Mouse (Mus musculus) kidney, postnatal 4 days (tissue): ENCODE measurements at regions not wholly inside any gene's neighbourhood (a gene's known extent, or its start where the extent isn't known, plus 50 kb on each side); places are given as distances from the start of the nearest gene placed in this dataset.

Experiments
- DNase-seq, 2 experiments: peaks; one replicate each; pipeline ENCODE4 v3.0.0; 2021; ENCODE audit warnings: mixed read lengths in 2 of 2

DNA sequence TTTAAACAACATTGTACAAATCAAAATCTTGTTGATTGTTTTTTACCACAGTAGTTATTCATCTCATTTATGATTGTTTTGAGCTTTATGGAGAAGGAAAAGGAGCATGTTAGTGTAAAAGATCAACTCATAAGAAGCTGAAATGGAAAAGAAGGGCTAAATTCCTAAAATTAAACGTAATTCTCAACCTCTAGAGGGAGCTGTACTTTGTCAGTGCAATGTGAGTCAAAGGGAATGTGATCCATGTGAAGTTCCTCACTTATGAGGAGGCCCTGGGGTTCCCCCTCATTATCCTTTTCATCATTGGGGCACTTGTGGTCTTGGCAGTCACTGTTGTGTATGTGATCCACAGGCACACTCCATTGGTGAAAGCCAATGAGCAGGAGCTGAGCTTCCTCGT, 54.0 kb upstream of the Vmn2r7 start:
- no peak for DNase-seq

DNA sequence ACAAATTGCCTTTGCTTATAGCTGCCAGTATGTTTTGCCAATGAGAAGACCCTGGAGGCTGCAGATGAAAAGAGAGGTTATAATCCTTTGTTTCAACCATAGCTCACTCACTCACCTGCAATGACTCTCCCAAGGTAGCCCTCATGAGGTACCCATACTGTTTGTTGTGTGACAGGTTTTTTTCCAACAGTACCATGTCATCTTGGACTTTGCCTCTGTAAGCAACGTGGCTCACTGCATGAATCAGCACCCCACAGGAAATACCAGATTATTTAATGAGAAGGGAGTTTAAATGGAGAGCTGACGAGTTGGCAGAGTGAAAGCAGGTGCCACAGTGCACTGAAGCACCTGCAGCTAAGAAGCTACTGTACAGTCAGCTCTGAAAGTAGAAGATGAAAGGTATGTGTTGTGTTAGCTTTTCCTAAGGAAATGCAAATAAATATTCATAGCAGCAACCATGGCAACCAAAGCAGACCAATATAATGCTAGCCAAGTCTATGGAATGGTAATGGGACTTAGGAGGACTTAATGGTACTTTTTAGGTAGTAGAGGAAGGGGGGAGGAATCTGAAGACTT, 56.8 kb upstream of the Vmn2r7 start:
- DNase-seq: no peak

DNA sequence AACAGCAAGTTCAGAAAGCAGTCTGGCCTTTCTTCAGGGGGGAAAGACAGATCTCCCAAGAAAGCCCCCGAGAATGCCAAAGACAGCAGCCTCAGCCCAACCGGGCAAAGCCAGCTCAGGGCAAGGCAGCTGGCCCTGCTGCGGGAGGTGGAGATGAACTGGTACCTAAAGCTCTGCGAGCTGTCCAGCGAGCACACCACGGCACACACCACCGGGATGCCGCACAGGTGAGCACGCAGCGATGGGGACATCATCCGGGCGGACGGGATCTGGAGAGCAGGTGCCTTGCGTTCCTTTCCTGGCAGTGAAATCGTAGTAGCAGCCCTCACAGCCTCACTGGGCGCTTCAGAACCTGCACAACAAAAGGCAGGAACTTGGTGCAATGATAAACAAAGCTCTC, 104.7 kb upstream of the Vmn2r7 start:
- DNase-seq: peak; percentile 5 to 6

DNA sequence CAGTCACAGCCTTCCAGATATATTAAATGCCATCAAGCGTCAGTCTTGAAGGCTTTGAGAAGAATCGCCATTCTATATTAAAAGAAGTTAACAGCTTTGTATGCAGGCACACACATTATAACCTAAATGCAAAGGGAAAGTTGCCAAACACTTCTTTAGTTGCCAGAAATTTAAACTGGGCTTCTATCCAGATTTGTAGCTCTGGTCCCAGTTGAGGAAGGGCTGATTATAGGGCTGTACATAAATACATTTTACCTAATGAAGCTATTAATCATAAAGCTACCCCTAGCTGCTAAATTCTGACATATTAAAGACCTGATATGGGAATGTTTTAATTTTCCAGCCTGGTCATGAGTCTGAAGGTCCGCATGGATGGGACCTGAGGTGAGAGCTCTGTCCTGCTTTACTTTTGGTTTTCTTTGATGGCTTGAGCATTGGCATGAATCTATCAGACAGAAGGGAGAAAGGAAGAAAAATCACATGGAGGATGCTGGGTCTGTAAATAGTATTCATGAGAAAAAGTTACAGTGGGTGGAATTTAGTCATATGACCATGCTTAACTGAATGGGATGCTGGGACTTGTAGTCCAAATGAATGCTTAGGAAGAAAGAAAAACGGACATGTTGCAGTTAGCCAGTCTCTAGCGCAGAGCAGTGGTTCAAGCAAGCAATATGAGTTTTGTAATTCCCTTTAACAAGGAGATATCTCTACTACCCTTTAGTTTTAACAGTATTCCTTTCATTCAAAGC, 120.3 kb upstream of the Vmn2r7 start:
- no peak for DNase-seq

DNA sequence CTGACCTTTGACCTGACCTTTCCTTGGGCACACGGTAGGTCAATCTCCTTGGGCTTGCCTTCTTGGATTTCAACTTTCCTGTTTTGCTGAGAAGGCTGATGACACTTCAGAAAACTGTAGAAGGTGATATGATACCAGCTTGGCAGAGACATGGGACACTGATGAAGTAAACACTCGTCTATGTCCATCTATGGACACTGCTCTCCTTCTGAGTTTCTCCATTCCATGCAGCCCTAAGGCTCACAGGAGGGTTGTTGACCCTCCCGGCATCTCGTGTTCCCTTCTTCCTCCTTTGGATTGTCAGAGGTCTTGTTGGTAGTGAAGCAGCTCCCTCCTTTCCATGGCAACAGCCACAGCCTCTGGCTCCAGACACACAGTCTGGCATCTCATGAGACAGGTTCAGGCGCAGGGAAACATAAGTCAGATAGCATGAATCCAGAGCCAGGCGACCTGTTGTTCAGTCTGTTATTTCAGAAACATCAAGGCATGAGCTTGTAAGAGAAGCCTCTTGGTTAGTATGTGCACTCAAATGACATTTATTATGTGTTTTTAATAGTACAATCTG, 120.9 kb upstream of the Vmn2r7 start:
- DNase-seq: no peak

DNA sequence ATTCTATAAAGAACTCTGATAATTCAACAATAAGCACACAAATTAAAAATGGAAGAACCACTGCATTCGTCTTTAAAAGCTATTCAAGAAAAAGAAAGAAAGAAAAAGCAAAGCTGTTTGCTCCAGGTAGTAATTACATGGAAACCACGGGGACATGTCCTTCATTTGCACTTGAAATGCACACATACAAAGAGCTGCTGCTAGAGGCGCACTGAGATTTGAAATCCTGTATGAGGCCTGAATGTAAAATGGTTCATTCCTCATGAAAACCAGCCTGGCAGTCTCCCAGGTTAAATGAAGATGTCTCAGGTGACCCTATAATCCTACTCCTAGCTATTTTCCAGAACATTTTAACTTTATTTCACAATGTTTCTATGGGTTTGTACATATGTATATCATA, 123.7 kb upstream of the Vmn2r7 start:
- DNase-seq: no peak

DNA sequence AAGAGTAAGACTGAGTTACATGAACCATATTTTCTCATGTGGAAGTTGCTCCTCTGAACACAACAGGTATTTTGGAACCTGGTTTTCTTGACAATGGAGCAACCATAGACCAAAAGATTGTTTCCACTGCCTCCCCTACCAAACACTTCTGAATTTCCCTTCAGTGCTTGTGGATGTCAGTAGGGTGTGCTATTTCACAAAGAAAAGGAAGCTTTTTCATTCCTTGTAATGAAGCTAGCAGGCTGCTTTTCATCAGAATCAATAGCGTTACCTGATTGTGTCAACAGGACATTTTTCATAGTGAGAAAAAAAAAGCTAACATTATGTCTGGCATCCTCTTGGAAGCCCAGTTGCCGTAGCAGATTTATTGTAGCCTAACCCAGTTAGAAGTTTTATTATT, 124.8 kb upstream of the Kcnab1 start:
- no peak for DNase-seq

DNA sequence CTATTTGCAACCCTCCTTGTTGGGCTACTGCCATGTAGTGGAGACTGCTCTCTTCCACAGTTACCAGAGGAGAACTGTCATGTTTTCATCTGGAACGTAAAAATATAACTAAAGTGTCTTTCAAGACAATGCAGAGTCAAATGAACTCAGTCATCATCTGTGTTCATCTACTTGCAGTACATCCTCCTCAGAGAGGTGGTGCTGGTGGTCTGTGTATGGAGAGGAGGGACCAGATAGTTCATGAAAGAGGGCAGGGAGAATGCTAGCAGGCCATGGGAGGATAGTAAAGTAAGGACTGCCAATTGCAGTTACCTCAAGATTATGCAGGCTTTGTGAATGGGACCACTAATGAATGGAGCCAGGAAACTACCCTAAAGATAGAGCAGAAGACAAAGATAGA, 121.5 kb upstream of the Kcnab1 start:
- peak; percentile 8 to 18 for DNase-seq

DNA sequence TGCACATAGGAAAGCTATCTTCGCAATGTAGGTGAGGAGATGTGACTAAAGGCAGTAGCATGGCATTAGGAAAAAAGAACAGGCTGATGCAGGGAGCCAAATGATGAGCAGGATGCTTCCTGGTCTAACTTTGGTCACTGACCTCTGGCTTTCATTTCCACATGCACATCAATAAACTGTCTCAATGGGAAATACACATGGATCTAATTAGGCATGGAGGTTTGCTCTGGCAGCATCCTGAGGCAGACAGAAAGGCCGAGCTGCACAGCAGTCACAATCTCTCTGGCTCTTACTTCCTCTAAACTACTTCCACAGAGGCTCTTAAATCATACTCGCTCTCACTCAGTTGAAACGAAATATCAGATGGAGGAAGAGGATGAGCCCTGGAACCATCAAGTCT, 112.7 kb upstream of the Kcnab1 start:
- no peak for DNase-seq

DNA sequence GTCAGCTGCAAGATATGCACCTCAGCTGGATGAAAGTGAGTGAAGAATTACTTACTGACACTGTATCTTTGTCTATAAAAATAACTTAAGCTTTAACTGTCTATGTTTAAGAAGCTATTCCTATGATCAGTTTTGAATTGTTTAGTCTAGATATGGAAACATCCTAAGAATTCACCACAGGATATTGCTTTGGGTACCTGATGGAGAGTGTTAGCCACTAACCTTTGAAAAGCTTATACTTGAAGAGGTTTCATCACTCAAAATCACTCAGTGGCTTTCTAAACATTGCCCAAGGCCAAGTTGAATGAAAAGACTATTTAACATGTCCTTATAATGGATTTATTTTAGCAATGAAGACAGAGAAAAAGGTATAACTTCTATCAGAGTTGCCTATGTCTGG, 111.6 kb upstream of the Kcnab1 start:
- no peak for DNase-seq

DNA sequence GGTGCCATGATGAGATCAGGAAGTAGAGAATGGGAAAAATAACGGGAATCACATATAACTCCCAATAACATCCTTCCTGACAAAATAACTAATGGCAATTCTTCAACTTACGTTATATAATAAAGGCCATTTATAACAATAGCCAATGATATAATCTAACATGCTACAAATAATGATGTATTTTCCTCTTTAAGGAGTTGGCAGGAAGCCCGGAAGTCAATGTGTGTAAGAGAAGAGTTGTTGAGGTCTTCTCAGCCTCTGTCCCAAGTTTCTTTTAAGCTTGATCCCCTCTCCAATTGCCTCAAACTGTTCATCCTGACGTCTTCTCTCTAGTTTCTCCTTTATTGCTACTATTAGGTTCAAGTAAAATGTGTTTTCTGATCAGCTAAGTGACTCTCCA, 108.1 kb upstream of the Kcnab1 start:
- no peak for DNase-seq

DNA sequence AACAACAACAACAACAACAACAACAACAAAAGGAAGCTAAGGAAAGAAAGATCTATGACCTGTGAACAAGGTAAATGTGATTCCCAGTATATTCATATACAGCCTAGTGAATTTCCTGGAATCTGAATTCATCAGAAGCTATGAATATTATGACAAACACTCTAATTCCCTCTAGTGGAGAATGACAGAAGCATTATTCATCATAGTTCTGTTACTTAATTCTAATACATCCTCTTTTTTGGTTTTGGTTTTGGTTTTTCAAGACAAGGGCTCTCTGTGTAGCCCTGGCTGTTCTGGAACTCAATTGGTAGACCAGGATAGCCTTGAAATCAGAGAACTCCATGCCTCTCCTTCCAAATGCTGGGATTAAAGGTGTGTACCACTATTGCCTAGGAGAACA, 106.6 kb upstream of the Kcnab1 start:
- DNase-seq: no peak

DNA sequence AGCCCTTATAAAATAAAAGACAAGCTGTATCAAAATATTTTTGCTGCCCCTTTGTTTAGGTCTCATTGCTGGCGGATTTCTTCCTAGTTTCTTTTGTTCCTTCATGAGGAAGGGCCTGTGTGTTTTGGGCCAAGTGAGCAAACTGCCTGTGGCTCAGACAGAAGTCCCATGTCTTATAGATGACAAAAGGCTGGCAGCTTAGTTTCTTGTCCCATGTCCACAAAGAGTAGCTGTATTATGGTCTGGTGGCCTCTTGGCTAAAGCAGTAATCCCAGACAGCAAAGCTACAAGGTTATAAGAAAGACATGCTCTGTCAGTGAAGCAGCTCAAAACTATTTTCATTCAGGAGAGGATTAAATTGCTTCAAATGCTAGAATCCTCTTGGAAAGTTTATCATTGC, 103.1 kb upstream of the Kcnab1 start:
- no peak for DNase-seq

DNA sequence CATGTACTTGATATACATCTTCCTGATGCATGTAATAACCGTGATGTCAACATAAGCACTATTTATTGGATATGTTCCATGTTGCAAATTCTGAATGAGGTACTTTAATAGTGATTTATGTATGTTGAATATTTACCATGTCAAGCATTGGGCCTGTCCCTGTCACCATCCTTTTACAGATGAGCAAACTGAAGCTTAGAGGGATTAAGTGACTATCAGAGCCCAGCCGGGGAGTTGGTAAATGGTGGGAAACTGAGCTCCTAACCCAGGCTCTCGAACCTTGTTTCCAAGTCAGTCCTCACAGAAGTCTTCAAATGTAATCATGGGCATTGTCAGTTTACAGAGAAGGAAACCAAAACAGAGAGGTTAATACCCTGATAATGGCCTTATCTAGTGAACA, 102.6 kb upstream of the Kcnab1 start:
- DNase-seq: no peak

DNA sequence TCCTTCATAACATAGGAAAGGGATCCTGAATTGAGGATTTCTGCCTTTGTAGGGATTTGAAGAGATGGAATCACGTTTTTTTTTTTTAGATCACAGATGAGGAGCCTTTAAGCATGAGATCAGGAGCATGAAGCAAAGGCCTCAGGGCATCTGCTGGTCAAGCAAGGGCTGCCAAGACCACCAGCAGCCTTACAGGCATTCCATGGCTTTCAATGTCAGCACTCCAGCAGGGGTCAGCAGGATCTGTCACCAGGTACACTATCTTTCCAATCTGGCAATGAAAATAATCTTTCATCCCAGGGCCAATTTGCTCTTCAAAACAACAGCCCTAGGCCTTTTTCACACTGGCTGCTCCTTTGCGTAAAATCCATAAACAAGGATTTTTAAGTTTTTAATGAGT, 85.3 kb upstream of the Kcnab1 start:
- DNase-seq: no peak

DNA sequence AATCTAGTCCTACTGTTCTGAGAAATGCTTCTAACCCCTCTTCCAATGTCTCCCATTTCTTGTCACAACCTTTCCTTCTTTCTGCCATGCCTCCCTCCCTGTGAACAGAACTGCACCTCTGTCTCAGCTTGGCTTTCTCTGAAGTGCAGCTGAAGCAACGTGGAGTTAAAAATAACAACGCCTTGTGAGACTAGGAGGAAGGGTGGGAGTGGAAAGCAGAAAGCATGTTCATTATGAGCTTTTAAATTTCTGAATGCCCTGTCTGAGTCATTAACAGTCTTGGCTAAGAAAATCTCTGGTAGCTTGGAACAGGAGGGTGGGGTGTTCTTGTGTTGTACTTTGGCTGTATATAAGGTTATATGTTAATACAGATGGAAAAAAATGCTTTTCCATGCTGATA, 71.6 kb upstream of the Kcnab1 start:
- no peak for DNase-seq

DNA sequence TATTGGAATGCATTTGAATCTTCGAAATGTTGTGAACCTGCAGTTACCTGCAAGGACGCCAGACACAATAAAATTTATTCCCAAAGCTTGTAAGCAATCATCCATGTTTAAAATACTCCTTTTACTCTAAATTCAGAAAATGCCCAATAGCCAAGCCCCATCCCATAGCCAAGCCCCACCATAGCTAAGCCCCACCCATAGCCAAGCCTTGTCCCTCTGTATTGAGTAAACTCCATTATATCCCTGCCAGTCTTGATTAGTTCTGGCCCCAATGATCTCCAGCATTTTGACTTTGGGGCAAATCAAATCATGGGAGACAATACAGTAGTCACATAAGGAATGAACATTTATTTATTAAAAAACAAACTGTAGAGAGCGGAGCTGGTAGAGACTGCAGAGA, 61.3 kb upstream of the Kcnab1 start:
- DNase-seq: no peak

DNA sequence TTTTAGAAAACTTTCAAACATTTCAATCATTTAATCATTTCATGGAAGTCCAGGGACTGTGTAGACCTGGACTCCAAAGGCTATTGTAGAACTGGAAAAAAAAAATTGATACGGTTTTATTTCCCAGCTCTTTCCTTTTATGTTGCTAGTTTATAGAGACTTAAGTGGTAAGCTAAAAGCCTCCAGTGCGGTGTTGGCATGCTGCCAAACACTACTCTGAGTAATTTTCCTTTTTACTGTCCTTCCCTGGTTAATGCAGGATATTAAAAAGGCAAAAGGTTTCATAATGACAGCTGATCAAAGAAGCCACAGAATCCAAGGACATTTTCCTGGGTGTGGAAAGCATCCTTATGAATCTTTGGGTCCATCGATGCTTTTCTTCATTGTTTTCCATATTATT, 53.8 kb upstream of the Kcnab1 start:
- peak; percentile 3 to 14 for DNase-seq
